Mouse (Mus musculus) gastrocnemius, postnatal 4 days (tissue): ENCODE data around the gene Ms4a5. TPM values are rescaled to one million over a fixed set of nuclear protein-coding genes. Genes with fewer than 3 reads are reported as not detected.

Experiments
- DNase-seq, 2 experiments: peaks; one replicate each; pipeline ENCODE4 v3.0.0; 2021 to 2022; ENCODE audit warnings: low spot score in 2 of 2, mixed read lengths in 2 of 2
- total RNA-seq, 2 experiments: library from RNA; stranded (reverse); gene quantifications; 2 replicates each; pipeline ENCODE4 v1.2.3; 2021

The Ms4a5 gene
- total RNA-seq, 2 experiments from 2014 or later, result not detected

- no peak for DNase-seq
Observed at GRCm38 (mm10) chr19:11232348-11232747, 51.3 kb downstream of the Ms4a5 start, which contains the start of gene Ms4a12. Ms4a12 (minus strand) TSS chr19:11232448.

Other genes starting within 250 kb of the Ms4a5 start
- under 1 TPM; 0.91 to 0.98 TPM for gene Ms4a8a, start 202.8 kb downstream of the Ms4a5 start, total RNA-seq
- under 1 TPM; 0.39 to 0.44 TPM for gene 1700017D01Rik, start 153.0 kb downstream of the Ms4a5 start, total RNA-seq
- not detected for gene 1700025F22Rik, start 118.6 kb downstream of the Ms4a5 start, total RNA-seq
- not detected for gene Ms4a13, start 87.1 kb downstream of the Ms4a5 start, total RNA-seq
- gene Ms4a12, start 51.4 kb downstream of the Ms4a5 start, total RNA-seq, result not detected
- gene Ms4a1, start 17.6 kb downstream of the Ms4a5 start, total RNA-seq, result under 1 TPM; 0.20 to 0.23 TPM
- under 1 TPM; 0.22 to 0.26 TPM for gene Ms4a14, start 30.6 kb upstream of the Ms4a5 start, total RNA-seq
- gene Ms4a7, start 52.3 kb upstream of the Ms4a5 start, total RNA-seq, result 1 to 10 TPM; 2.4 to 3.7 TPM
- 1 to 10 TPM; 5.9 to 8.5 TPM for gene Ms4a4a, start 91.7 kb upstream of the Ms4a5 start, total RNA-seq
- not detected for gene Ms4a4c, start 120.9 kb upstream of the Ms4a5 start, total RNA-seq
- under 1 TPM; 0.47 to 0.56 TPM for gene Ms4a4b, start 159.7 kb upstream of the Ms4a5 start, total RNA-seq
- gene Ms4a6c, start 185.5 kb upstream of the Ms4a5 start, total RNA-seq, result 10 to 100 TPM in 1 of 2 experiments, 1 to 10 TPM in 1; 6.9 to 10.3 TPM
- gene Gm8369, start 202.1 kb upstream of the Ms4a5 start, total RNA-seq, result under 1 TPM in 1 of 2 experiments, not detected in 1; 0.29 TPM
- 1 to 10 TPM; 6.2 to 7.1 TPM for gene Ms4a6b, start 232.6 kb upstream of the Ms4a5 start, total RNA-seq